Mouse (Mus musculus): ENCODE measurements around the gene Eif2b5. TPM values are rescaled to one million over a fixed set of nuclear protein-coding genes. Genes with fewer than 3 reads are reported as not detected.

Gene Eif2b5
- polyA plus RNA-seq (2017; shearing (Covaris generic)), result 15.3 TPM

DNA sequence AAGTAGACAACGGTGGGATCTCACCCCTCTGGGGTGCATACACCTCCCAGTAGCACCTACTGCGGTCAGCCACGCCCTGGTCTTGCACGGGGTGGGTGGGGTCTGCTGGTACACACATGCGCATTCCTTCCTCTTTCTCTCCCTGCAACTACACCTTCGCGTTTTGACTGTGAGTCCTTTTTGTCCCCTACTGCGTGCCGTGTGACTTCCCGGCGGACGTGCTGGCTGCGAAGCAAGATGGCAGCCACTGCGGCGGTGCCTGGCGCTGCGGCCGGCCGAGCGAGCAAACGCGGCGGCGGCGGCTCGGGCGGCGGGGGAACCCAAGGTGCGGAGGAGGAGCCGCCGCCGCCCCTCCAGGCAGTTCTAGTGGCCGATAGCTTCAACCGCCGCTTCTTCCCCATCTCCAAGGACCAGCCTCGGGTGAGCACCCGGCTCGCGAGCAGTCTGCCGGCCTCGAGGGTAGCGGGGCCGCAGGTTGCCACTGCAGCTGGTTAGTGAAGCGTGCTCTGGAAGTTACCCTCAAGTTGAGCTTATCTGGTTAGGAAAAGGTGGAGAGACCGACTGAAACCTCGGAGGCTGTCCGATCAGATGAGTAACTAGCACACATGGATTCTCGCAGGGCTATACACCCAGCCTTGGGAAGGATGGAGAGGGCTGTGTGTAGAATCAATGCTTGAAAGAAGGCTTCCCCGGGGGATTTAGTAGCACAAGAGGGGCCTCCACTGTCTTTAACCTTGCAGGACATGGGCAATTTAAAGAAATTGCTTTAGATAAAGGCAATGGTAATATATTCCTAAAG is at the start of gene Eif2b5:
Gene Eif2b5 (plus strand): TSS at position 141 of the 799 bp plus-strand sequence.

DNA sequence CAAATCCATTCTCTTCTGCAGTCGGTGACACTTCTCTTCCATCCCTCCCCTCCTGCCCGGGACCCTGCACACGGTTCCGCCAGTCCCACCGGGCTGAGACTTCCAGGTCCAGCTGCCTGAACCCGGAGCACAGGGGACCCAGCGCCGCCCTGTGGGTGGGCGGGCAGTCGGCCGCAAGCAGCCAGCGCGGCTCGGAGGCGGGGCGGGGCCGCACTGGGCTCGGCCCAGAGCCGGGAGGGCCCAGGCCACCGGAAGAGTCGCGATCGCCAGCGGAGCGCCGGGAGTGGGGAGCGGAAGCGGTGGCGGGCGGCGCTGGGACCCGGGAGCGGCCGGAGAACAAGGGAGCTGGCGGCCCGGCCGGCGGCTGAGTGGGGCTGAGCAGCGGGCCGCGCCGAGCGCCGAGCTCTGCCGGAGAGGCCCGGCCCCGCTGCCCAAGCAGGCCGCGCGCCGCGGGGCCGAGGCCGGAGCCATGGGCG is 18.1 kb downstream of the Eif2b5 start, which contains the start of gene Dvl3:
Gene Dvl3 (plus strand): TSS at position 257 of the 476 bp plus-strand sequence.

DNA sequence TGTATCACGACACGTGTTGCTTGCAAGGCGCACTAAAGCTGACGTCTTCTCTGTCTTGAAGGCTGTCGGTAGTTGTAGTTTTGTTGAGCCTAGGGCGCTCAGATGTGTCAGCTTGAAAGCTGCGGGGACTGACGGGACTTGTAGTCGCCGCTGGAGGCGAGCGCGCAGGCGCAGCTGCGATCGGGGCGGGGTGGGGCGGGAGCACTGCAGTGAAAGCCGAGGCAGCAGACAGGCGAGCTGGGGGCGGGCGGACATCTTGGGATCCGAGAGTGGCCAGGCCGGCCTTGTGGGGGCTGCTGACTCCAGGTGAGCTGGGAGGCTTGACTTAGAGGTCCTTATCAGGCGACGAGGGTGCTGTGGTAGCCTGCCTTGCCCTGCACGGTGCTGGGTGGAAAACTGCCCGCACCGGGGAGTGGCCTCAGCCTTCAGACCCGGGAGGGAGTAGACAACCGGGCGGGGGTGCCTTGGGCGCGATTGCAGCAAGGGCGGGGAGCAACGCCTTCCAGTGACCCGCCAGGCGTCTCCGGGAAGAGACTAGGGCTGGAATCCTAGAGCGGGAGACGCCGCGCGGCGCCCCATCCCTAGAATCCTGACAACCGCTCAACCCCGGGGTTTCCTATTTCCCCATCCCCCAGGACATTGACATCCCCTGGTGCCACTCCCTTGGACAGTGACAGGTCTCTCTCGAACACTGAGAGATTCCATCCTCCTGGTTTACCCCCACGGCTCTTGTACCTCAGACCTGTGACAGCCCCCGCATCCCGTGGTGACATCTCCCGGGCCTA is 36.9 kb downstream of the Eif2b5 start, which contains the start of gene Ap2m1:
Gene Ap2m1 (plus strand): TSS at position 183 of the 785 bp plus-strand sequence.

DNA sequence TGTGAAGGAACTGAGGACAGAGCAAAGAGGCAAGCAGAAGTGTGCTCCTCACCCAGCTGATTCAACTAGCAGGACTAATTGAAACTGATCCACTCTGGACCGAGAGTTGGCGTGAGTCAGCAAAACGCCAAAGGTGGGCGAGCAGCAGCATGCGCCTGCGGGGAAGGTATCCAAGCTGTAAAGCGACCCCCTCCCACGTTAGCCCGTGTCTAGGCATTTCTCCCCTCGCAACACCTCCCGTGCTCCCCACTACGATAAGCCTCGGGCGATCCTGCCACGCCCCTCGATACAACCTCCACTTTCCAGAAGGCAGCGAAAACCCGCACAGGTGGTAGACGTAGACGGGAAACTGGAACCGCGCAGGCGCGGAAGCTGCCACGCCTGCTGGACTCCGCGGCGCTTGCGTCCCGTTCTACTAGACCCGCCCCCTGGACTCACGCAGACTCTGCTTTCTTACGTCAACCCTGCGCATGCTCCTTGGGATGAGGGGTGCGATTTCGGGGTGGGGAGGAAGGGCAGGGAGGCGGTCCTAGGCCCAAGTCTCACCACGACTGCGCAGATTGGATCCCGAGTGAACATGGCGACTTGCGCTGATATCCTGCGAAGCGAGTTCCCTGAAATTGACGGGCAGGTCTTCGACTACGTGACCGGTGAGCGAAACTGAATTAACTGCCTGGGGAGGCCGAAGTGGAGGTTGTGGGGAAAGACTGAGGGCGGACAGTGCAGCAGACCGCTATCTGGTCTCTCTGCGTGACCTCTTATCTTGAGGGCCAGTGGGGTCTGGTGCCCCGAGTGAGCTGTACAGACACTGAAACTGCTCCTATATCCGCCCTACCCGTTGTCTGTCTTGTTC is 49.7 kb downstream of the Eif2b5 start, which contains the start of gene Abcf3:
Gene Abcf3 (plus strand): TSS at position 482 of the 853 bp plus-strand sequence.

Other genes starting within 250 kb of the Eif2b5 start
- 96.1 TPM for gene Parl, start 196.4 kb upstream of the Eif2b5 start, polyA plus RNA-seq (2017; shearing (Covaris generic))
- not detected for gene Cyp2ab1, start 173.4 kb upstream of the Eif2b5 start, polyA plus RNA-seq (2017; shearing (Covaris generic))
- gene Abcc5, start 72.4 kb upstream of the Eif2b5 start, polyA plus RNA-seq (2017; shearing (Covaris generic)), result 39.9 TPM
- gene Dvl3, start 18.2 kb downstream of the Eif2b5 start, polyA plus RNA-seq (2017; shearing (Covaris generic)), result 5.9 TPM
- 486 TPM for gene Ap2m1, start 36.7 kb downstream of the Eif2b5 start, polyA plus RNA-seq (2017; shearing (Covaris generic))
- gene Abcf3, start 49.8 kb downstream of the Eif2b5 start, polyA plus RNA-seq (2017; shearing (Covaris generic)), result 121 TPM
- 0.29 TPM for gene Vwa5b2, start 90.7 kb downstream of the Eif2b5 start, polyA plus RNA-seq (2017; shearing (Covaris generic))
- gene Eef1akmt4, start 112.8 kb downstream of the Eif2b5 start, polyA plus RNA-seq (2017; shearing (Covaris generic)), result 27.3 TPM
- not detected for gene Gm49333, start 112.8 kb downstream of the Eif2b5 start, polyA plus RNA-seq (2017; shearing (Covaris generic))
- gene Alg3, start 112.9 kb downstream of the Eif2b5 start, polyA plus RNA-seq (2017; shearing (Covaris generic)), result 49.3 TPM
- not detected for gene Camk2n2, start 122.5 kb downstream of the Eif2b5 start, polyA plus RNA-seq (2017; shearing (Covaris generic))
- gene Ece2, start 131.0 kb downstream of the Eif2b5 start, polyA plus RNA-seq (2017; shearing (Covaris generic)), result not detected
- gene Psmd2, start 152.8 kb downstream of the Eif2b5 start, polyA plus RNA-seq (2017; shearing (Covaris generic)), result 280 TPM
- gene Eif4g1, start 169.5 kb downstream of the Eif2b5 start, polyA plus RNA-seq (2017; shearing (Covaris generic)), result 141 TPM
- gene Fam131a, start 194.4 kb downstream of the Eif2b5 start, polyA plus RNA-seq (2017; shearing (Covaris generic)), result 2.4 TPM
- 86.1 TPM for gene Polr2h, start 218.8 kb downstream of the Eif2b5 start, polyA plus RNA-seq (2017; shearing (Covaris generic))
- 1.1 TPM for gene Clcn2, start 218.9 kb downstream of the Eif2b5 start, polyA plus RNA-seq (2017; shearing (Covaris generic))
- gene Chrd, start 234.3 kb downstream of the Eif2b5 start, polyA plus RNA-seq (2017; shearing (Covaris generic)), result not detected
- gene Thpo, start 235.7 kb downstream of the Eif2b5 start, polyA plus RNA-seq (2017; shearing (Covaris generic)), result not detected